Mouse (Mus musculus) right cerebral cortex, postnatal 25 days (tissue): ENCODE measurements around the gene Nfia.

Experiments
- DNase-seq: peaks from one replicate; pipeline ENCODE4 v3.0.0; 2022

The Nfia gene

DNA sequence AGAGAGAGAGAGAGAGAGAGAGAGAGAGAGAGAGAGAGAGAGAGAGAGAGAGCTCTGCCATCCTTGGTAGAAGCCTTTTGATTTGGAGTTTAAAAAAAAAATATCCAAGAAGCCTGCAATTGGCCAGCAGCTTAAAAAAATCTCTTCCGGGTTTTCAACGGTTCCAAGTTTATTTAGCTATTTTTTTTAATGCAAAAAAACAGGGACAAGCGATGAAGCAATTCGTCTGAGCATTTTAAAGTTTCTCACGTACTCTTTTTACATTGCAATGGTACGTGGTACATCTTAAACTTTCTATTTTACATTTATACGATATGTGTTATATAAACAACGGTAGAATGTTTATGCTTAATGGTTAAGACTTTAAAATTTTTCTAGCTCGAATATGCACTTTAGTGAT, at the start of gene Nfia:
Nfia (plus strand) TSS at position 94 of the 400 bp plus-strand sequence.
- DNase-seq: no peak

DNA sequence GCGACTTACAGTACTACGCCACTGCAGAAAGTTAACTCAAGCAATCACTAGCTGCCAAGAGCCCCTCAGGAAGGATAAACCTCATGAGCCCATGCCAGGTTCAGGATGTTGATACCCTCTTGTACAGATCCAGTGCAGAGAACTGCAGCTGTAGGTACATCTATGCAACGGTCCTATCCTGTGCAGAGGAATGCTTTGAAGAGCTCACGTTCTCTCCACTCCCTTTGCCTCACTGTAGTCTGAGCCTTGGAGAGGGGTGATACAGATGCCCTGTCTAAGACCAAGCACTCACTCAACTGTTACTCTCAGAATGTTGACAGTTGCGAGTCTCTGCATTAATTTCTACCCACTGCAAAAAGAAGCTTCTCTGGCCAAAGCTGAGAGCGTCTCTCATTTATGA, 49.2 kb upstream of the Nfia start:
- no peak for DNase-seq

DNA sequence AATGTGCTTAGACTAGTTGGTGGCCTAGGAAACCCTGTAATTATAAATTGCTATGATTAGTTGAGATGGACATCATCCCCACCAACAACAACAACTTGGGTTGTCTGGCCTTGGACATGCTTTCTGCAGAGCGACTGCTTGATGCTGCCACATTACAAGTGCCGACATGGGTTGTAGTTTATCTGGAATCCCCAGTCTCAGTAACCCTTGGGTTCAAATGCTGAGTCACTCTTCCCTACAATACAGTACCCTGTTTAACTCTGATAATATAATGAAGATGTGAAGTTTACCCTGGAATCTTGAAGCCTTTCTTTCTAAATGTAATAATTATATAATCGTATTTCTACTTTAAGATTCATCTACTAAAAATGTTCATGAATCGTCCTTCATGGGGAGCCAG, 44.0 kb upstream of the Nfia start:
- no peak for DNase-seq

DNA sequence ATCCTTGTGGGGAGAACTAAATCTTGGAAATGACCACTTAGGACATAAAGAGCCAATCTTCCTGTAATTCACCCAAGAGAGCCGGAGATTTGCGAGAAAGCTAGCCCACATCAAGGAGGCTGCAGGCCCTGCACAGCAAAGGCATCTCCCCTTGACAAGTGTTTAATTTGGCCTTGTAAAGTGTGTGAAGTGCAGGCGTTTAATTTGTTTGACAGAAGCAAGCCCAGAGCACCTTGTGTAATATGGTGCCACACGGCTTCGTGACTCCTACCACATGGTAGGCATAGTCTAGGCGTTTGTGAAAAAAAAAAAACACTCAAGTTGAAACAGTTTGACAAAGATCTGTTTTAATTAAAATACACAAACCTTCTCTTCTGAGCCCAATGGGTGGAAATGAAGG, 42.5 kb upstream of the Nfia start:
- no peak for DNase-seq

DNA sequence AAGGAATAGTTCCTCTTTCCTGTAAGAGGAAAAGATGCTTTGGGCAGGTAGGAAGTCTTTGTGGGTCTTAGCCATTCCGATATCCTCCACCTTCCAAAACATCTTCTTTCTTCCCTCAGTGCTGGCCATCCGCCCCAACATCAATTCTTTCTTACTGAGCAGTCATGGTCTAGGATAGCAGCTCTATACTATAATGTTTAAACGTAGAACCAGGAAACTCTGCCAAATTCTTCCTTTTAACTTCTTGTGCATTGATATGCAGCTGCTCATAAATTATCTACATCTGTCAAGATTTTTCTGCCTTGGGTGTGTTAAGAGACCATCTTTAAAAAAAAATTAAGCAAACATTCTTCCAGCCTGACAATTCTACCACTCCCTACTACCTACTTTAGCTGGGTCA, 42.1 kb upstream of the Nfia start:
- DNase-seq: no peak

DNA sequence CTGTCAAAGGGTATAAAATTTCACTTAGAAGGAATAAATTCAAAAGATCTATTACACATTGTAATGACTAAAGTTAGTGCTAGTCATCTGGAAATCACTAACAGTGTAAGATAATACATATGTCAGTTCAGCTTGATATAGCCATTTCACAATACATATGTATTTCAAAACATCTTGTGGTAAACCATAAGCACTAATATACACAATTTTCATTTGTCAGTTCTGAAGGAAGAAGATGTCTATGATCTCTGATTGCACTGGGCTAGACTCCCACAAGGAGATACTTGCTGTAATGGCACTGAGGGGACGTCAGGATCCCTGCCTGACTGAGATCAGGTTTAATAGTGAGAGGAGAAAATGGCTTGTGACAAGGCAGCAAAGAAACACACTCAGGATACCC, 39.1 kb upstream of the Nfia start:
- DNase-seq: no peak

DNA sequence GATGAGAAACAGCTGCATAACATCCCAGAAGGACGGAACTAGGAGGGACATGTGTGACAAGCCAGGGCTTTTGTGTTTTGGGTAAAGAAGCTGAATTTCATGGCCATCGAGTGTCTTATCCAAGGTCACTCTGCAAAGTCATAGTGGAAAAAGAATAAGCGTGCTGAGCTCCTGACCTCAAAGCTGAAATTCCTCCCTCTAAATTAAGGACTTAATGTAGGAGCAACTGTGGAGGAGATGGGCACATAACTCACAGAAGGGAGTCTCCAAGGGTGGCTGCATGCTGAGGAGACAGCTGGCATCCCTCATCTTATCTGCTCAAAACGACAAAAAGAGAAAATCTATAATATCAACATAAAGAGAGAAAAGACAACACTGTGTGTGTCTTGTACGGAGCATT, 28.6 kb upstream of the Nfia start:
- DNase-seq: no peak

DNA sequence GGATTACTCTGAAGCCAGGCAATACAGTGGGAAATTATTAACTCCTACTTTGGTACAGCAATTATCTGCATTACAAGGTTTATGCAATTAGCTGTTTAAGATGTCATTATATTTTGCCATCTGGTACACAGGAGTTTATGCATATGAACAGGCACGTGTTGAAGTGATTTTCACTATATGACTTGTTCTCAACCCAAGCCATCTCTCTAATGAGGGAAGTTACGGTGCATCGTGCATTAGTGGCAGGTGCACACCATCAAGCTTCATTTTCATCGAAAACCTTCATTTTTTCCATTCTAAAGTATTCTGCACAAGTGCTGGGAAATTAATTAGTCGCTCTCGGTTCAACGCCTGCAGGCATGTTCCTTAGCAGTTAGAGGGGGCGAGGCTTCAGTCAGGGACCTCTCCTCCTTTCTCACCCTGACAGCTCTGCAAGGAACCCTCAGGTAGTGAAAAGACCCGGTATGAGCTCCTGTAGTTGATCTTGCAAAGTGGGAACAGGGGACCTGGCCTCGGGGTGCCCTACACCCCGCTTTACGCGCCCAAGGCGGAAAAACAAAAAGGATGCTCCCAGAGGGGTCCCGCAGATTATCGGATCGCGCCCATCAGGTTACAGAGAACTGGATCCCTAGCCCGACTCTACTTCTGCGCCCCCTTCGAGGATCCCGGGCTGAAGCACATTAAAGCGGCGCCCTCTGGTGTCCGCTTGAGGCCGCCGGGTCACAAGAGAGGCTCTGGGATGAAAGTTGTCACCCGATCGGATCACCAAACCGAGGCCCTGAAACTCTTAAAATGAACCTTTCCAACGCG, 27.0 kb upstream of the Nfia start:
- peak; percentile 76 for DNase-seq

DNA sequence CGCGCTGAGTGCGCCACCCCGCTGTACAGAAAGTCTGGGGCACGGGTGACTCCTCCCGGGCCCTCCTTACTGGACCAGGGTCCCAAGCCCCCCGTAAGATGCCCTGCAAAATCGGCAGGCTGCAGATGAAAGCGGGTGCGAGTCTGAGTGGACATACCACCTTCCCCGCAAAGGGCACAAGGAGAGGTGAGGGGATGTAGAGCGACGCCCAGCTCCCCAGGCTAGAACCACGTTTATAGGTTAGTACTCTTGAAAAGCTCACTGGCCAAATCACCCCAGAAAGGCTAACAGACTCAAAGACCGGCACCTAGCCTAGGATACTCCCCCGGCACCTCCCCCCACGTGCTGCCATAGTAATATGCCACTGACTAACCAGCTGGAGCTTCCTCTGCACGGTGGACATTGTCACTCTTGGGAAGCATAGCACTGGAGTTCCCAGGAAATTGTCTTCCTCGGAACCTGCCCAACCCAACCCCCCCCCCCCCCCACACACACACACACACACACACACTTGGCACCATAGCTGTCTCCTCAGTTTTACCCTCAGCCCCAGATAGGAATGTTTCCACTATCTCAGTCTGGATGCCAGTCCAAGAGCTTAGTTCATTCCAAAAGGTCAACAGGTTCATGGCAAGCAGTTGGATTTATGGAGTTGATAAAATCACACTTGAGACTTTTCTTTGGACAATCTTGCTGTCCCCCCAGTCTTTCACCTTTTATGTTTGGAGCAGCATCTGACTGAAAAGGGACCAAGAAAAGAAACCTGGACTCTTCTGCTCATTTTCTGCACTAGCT, 26.2 kb upstream of the Nfia start:
- no peak for DNase-seq

DNA sequence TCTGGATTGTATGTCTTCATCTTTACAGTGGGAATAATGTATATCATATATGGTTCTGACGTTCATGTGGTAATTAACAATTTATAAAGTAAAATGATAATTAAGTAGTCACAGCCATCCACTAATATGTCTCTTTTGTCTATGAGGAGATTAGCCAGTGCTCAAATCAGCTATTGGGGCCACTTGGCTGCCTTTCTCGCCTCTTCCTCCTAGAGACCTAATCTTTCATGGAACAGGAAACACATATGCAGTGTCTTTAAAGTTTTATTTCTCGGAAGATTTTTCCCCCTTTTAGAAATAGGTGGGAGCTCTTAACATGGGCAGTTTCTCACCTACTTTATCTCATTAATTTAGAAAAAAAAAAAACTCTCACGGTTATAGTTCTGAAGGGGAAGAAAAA, 22.1 kb upstream of the Nfia start:
- no peak for DNase-seq

DNA sequence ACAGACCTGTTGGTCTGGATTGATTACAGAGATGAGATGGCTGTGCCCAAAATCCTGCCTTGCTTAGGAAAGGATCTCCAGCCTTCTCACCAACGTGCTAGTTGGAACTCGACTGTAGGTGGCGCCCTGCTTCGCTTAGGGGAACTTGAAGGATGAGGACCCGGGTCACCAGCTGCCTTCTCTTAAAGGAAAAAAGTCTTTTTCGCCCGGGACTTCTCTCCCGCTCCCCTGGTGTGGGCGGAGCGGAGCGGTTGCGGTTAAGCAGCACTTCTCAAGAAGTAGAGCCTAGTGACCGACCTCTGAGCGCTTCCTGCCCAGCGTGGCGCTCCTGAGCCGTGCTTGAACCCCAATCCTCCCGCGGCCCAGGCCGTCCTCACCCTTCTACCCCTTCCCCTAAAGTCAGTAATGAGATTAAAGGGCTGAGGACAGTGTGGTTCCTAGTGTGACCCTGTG, 21.5 kb upstream of the Nfia start:
- DNase-seq: peak; percentile 82

DNA sequence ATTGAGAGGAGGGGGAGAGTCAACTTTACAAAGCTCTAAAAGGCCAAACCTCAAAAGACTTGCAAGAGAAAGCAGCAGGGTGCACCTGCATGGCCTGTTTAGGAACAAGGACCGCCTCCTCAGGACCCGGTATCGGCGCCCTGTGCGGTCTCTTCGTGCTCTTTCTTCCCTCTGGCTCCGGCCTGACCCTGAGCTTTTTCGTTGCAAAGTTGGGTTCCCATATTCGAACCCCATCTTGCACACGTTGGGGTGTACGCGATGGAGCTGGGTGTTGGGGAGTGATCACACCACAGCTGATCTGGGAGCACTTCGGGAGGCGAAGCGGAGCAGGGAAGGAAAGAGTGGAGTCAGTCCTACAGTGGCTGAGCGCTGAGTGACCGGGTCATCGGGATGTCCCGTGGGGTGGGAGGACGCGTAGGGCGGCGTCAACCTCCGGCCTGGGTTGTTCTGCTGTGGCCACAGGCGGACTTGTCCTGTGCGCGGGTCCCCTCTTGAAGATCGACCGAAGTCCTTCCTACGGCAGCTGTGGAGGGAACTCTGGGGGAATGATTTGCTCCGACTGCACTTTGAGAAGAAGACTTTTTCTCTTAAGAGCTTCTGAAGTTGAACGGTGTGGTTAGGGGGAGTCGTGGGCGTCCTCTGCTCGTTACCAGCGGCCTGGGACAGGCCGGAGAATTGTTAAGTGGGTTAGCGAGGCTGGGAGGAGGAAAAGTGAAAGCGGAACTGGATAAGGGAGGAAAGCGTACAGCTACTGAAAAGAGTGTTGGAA, 20.9 kb upstream of the Nfia start:
- peak; percentile 36 for DNase-seq

DNA sequence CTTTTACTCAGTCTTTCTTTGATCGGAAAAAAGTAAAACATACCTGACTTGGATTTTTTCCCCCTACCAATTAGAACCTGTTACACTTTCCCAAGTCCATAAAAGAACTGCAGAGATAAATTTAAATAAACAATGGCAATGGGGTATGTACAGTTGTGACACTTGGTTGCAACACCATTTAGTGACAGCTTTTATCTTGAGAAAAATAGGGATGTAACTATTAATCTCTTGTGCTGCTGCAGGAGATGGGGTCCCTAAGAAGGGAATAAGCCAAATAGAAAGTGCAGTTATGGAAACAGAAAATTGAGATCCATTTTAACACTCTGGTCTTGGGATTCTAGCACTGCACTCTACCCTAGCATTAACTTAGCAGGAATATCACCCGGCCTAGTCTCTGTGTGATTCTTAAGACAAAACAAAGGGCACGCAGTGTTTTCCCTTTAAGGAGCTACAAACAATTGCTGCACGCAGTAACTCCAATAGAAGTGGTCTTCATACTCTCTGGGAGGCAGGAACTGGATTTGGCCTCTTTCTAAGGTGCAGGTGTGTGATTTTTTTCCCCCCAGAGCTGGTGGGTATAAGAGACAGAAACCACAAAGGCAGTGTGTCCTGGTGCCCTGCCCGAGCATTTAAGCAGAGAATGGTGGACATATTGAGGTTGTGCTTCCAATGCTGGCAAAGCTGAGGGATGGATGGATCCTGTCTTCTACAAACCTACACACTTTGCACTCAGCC, 20.1 kb upstream of the Nfia start:
- no peak for DNase-seq

DNA sequence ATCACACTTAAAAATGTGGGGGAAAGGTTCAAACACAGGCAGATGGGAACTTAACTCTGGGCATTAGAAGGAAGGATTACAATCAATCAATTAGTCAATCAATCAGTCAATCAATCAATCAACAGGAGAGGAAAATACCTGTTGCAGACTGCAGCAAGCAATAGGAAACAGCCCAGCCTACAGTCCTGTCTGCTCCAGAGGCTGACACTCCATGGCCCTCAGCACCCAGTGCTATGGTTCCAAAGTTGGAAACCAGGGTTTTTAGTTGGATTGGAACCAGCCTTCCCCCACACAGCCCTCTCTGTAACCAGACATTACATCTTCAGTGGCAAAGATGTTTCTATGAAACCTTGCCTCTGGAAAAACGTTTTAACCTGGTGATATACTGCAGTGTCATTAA, 19.0 kb upstream of the Nfia start:
- no peak for DNase-seq

DNA sequence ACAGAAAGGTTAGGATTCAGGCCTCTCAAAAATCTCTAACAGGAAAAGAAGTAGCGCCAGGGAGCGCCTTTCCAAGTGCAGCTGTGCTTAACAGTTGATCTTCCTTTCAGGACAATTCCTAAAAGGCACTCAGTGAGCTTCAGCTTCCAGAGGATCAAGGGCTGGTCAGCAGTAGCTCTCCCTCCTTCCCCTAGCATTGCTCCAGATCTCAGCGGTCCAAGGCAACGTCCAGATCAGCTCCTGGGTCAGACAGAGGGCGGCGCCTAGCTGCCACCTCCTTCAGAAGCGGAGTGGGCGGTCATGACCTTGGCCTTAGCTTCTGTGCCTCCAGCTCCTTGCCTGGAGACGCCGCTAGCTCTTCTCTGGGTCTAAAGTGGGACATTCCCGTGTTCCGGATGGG, 18.3 kb upstream of the Nfia start:
- DNase-seq: peak; percentile 8

DNA sequence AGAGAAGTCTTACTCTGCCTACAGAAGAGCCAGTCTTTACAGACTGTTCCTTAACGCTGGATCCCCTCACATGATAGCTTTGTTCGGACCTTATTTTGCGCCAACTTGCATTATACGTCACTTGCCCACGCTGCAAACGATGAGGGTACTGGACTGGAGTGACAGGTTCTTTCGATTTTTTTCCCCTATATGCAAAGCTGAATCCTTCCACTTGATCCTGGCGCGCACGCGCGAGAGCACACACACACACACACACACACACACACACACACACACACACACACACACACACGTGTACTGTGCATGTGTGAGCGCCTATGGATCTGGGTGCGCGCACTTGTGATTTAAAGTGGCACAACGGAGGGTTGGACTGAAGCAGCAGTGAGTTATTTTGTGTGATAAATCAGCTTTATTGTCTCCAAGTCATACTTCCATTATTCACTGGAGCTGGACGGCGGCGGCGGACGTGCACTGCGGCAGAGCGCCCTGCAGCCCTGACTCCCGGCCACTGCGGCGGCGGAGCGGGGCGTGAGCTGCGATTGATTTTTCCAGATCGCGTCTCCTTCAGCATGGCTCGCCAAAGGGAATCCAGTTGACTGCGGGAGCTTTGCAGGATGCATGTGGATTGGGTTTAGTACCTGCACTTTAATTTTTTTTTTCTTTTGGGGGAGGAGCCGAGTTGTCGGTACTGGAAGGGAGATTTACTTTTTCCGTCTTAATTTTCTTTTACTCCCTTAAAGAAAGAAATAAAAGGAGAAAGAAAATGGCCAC, 15.1 kb upstream of the Nfia start:
- peak; percentile 70 for DNase-seq

DNA sequence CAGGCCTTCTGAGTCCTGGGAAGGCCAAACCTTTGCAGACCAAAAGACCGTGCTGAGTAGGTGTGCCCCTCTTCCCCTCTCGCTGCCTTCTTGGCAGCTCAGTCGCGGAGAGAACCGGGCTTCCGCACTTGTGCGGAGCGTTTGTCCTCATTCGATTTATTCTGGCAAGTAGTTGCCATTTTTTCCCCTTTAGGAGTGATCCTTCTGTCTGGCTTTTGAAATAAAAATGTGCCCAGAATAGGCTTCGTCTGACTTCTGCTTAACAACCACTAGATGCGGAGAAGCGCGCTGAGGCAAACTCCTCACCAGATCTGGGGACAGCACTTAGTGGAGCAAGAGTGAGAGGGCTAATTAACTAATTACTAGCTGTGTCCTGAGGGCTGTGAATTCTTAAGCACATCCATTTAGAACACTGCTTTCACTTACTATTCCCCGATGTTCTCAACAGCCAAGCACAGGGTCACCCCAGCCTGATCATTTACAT, 14.5 kb upstream of the Nfia start:
- DNase-seq: peak; percentile 39

DNA sequence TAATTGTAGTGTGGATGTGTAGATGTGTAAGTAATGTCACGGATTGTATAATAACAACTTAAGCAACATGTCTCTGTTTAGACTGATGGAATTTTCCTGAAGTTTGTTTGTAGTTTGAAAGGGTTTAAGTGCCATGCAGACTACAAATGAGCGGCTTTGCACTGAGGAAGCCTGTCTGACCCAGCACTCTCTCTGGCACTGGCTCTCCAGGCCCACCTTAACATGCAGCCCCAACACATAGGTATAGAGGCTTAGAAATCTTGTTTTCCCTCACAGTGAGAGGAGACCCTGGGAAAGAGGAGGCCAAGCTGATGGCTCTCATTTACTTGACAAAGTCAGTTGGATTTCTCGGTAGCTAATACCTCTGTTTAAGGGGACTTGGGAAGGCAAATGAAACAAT, 13.9 kb upstream of the Nfia start:
- DNase-seq: no peak

DNA sequence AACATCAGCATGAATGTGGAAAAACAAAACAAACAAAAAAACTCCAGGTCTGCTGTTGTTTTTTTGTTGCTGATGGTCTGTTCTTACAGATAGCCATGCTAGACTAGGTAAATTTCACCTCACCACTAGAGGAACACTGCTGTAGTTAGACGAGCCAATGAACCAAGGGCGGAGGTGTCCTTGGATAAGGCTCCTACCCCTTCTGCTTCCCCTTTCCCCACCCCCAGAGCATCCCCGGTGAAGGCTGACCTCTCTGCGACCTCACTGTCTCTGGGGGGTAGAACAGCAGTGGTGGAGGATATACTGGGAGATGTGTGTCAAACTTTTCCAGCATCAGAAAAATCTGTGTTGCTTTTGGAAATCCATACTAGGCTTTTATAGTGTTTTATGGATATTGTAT, 7.9 kb upstream of the Nfia start:
- no peak for DNase-seq

DNA sequence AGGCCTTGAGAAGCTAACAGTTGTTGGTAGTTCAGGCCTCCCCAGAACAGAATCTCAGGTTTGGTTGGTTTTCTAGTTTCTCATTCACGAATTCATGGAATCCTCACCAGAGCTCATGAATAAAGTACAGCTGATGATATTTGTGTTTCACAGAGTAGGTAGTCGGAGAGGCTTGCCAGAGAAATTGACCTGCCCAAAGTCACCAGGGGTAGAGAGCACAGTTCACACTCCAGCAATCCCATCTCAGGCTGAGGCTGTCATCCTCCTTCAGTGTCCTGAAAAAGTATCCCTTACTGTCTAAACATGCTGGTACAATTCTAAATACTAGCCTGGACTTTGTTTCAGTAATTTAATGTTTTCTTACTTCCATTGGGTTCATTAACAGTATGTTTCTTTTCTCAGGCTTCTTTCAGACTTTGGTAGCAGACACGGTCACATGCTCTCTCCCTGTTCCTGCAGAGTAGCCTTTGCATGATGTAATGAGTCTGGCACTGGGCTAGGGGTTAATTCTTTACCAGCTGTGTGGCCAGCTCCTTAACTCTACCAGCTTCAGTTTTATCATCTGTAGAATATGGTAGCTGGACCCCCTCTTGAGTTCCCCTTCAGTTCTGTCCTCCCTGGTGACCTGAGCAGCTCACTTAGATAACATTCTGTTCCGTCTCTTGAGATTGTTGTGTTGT, 7.1 kb upstream of the Nfia start:
- DNase-seq: no peak

DNA sequence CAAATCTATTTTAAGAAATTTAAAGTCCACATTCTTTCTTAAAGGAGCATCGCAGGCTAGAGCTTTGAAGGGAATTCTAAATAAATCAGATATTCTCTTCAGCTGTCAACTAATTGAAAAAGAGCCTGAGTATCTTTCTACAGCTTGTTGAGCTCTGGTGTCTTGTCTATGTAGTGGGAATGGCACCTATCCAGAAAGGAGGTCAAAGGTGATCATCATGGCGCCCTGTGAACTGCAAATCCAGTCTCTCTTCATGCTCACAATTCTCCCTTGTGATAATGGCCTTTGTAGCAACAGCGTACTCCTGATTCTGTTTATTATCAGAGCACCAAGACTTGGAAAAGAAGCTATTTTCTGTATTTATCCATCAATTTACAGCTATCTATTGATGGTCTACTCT, 6.4 kb upstream of the Nfia start:
- no peak for DNase-seq
